Comparison of ENCODE assay signal across 28 mouse cellular contexts in the genomic region with DNA sequence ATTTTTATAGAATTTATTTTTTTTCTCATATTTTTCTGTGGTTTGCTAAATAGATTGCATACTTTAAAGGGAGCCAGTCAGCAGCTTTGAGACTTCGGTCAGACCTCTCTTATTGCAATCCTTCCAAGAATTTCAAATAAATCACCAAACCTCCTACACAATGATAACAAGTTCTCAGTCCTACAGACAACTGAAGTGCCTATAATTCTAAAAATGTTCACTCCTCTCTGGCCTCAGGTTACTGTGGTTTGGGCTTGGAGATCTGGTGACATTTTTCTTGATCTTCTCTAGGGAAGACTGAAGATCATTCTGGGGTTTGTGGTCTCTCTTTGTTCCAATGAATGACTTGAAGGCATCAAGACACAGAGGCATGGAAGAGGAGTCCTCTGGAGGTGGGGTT.
"Had no signal": no experiment of that assay in that cellular context is flagged by ENCODE, and none has a peak within 500 bp of the region (broad histone marks: within the 10 kb centered on the region; RNA-seq: fewer than 3 reads in every experiment).

No protein-coding gene starts in this region.

- ATAC-seq: hindbrain, embryonic 16.5 days; inflammation-experienced regulatory T-cells, adult 6 months; intestine, embryonic 15.5 days; intestine, postnatal 0 days had no signal

- H3K9ac ChIP-seq: heart, embryonic 12.5 days; hindbrain, embryonic 12.5 days; hindbrain, embryonic 14.5 days; intestine, embryonic 15.5 days; kidney, embryonic 15.5 days; limb, embryonic 12.5 days; liver, embryonic 13.5 days; liver, embryonic 15.5 days had no signal

- H3K27ac ChIP-seq: gastrocnemius, adult 2 months; heart, embryonic 10.5 days; hindbrain, embryonic 10.5 days; hindbrain, embryonic 12.5 days; hindbrain, embryonic 14.5 days; intestine, embryonic 15.5 days; kidney, embryonic 15.5 days; layer of hippocampus, adult 2 months; left cerebral cortex, adult 2 months; limb, embryonic 10.5 days; limb, embryonic 12.5 days; liver, embryonic 13.5 days; liver, embryonic 15.5 days had no signal

- DNase-seq: gastrocnemius, adult 2 months; gastrocnemius, postnatal 10 days; gastrocnemius, postnatal 25 days; heart, adult 18-20 months; heart, postnatal 10 days; heart, postnatal 4 days; kidney, adult 18-20 months; kidney, adult 8-10 months; kidney, postnatal 14 days; kidney, postnatal 36 days; liver; liver, embryonic 13.5 days had no signal

- H3K36me3 ChIP-seq: heart, embryonic 10.5 days; heart, embryonic 12.5 days; hindbrain, embryonic 10.5 days; hindbrain, embryonic 12.5 days; intestine, embryonic 15.5 days; kidney, embryonic 15.5 days; limb, embryonic 10.5 days; limb, embryonic 12.5 days; liver, embryonic 13.5 days; liver, embryonic 15.5 days had no signal

- H3K9me3 ChIP-seq: heart, embryonic 10.5 days; heart, embryonic 12.5 days; hindbrain, embryonic 10.5 days; hindbrain, embryonic 12.5 days; intestine, embryonic 15.5 days; kidney, embryonic 15.5 days; limb, embryonic 10.5 days; limb, embryonic 12.5 days; liver, embryonic 13.5 days; liver, embryonic 15.5 days had no signal

- H3K27me3 ChIP-seq: hindbrain, embryonic 12.5 days; intestine, embryonic 15.5 days; limb, embryonic 12.5 days; liver, embryonic 13.5 days; liver, embryonic 15.5 days had no signal

- H3K4me2 ChIP-seq: heart, embryonic 12.5 days; hindbrain, embryonic 12.5 days; hindbrain, embryonic 14.5 days; intestine, embryonic 15.5 days; kidney, embryonic 15.5 days; limb, embryonic 12.5 days; liver, embryonic 11.5 days; liver, embryonic 13.5 days; liver, embryonic 15.5 days had no signal

- H3K4me3 ChIP-seq: gastrocnemius, adult 2 months; heart, embryonic 10.5 days; heart, embryonic 12.5 days; hindbrain, embryonic 10.5 days; hindbrain, embryonic 12.5 days; intestine, embryonic 15.5 days; kidney, embryonic 15.5 days; layer of hippocampus, adult 2 months; left cerebral cortex, adult 2 months; limb, embryonic 10.5 days; limb, embryonic 12.5 days; liver, embryonic 13.5 days; liver, embryonic 15.5 days had no signal

- H3K4me1 ChIP-seq: hindbrain, embryonic 12.5 days; intestine, embryonic 15.5 days; limb, embryonic 10.5 days; limb, embryonic 12.5 days; liver, embryonic 13.5 days; liver, embryonic 15.5 days had no signal
